Mouse (Mus musculus): ENCODE measurements at regions not wholly inside any gene's neighbourhood (a gene's known extent, or its start where the extent isn't known, plus 50 kb on each side); places are given as distances from the start of the nearest gene placed in this dataset.

GRCm38 (mm10) chr4:114748131-114748530, 73.4 kb upstream of the Gm12830 start:
- TF ChIP-seq HCFC1 (IDR thresholded peaks at IDR 0.05; ENCODE audit: borderline replicate concordance, insufficient read depth, low read length) (no peak), MAFK (IDR thresholded peaks at IDR 0.05; ENCODE audit: insufficient read depth, low read depth, low read length) (no peak), CHD2 (IDR thresholded peaks at IDR 0.05; ENCODE audit: low read depth, low read length) (no peak), ZC3H11A (IDR thresholded peaks at IDR 0.05; ENCODE audit: borderline replicate concordance, low read depth, low read length) (no peak), ZNF384 (IDR thresholded peaks at IDR 0.05; ENCODE audit: low read depth, low read length) (no peak)

Measured in ES-E14 (cell line).